Comparison of ENCODE assay signal across 21 mouse cellular contexts in the genomic region with DNA sequence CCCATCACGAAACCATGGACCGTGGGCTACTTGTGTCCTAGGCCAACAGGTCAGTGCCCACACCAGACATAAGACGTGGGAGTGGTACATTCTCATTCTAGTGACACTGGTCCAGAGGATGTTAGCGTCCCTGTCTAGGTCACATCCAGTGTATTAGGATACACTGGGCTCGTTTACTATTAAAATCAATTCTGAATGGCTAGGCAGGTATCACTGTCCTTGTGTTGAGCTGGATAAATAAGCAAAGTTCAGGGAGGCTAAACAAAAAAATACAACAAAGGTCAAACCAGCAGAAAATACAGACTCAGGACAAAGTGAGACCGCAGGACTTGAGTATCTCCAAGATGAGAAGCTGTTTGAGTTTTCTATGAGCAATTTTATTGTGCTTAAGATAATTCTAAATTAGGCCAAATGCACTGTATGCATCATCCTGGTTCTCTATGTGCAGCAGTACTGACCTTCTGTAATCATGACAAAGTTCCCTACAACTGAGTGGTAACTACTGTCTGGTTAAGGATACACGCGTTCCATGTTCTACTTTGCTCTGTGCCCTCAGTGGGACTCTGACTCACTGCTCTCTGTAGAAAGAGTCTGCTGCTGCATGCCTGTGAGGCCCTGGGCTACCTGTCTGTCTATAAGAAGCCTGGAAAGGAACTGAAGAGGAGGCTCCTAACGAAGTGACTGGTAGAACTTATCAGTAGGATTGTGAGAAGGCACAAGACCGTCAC. TPM values are rescaled to one million over a fixed set of nuclear protein-coding genes. Genes with fewer than 3 reads are reported as not detected.
"Had no signal": no experiment of that assay in that cellular context is flagged by ENCODE, and none has a peak within 500 bp of the region (broad histone marks: within the 10 kb centered on the region; RNA-seq: fewer than 3 reads in every experiment).

No protein-coding gene starts in this region.

- H3K4me1 ChIP-seq: lung, embryonic 15.5 days had no signal

- ATAC-seq: lung, postnatal 0 days; midbrain, embryonic 13.5 days; midbrain, embryonic 15.5 days had no signal

- H3K4me2 ChIP-seq: liver, embryonic 15.5 days; lung, embryonic 15.5 days; midbrain, embryonic 11.5 days; midbrain, embryonic 13.5 days; midbrain, embryonic 15.5 days; neural tube, embryonic 12.5 days; stomach, embryonic 15.5 days had no signal

- H3K9ac ChIP-seq: liver, embryonic 15.5 days; lung, embryonic 15.5 days; midbrain, embryonic 13.5 days; midbrain, embryonic 15.5 days; neural tube, embryonic 12.5 days; stomach, embryonic 15.5 days had no signal

- H3K27me3 ChIP-seq: liver, embryonic 15.5 days; lung, embryonic 15.5 days; midbrain, embryonic 13.5 days; midbrain, embryonic 15.5 days; neural tube, embryonic 12.5 days; stomach, embryonic 15.5 days had no signal

- H3K9me3 ChIP-seq: liver, embryonic 15.5 days; lung, embryonic 15.5 days; megakaryocyte, embryonic 14.5 days; midbrain, embryonic 13.5 days; midbrain, embryonic 15.5 days; neural tube, embryonic 12.5 days; stomach, embryonic 15.5 days had no signal

- DNase-seq: lung, adult 2 months; lung, postnatal 14 days; lung, postnatal 36 days; retina, postnatal 1 day; right cerebral cortex, adult 18-20 months; right cerebral cortex, postnatal 25 days; right cerebral cortex, postnatal 4 days; thymus, adult 2 months; thymus, postnatal 25 days; thymus, postnatal 4 days had no signal

- H3K36me3 ChIP-seq: midbrain, embryonic 13.5 days; midbrain, embryonic 15.5 days had no signal

- H3K4me3 ChIP-seq: liver, embryonic 15.5 days; lung, embryonic 15.5 days; megakaryocyte, embryonic 14.5 days; midbrain, embryonic 13.5 days; midbrain, embryonic 15.5 days; neural tube, embryonic 12.5 days; stomach, embryonic 15.5 days had no signal

- H3K27ac ChIP-seq: liver, embryonic 15.5 days; lung, embryonic 15.5 days; macrophage; midbrain, embryonic 13.5 days; midbrain, embryonic 15.5 days; neural tube, embryonic 12.5 days; stomach, embryonic 15.5 days had no signal

RNA-seq across cellular contexts. Expression of gene Bcar1, which starts 37.3 kb away (rescaled TPM):
- total RNA-seq: monocyte, adult 5-6 weeks had no signal
